Mouse (Mus musculus): ENCODE measurements around the gene Phgr1.

Gene Phgr1

DNA sequence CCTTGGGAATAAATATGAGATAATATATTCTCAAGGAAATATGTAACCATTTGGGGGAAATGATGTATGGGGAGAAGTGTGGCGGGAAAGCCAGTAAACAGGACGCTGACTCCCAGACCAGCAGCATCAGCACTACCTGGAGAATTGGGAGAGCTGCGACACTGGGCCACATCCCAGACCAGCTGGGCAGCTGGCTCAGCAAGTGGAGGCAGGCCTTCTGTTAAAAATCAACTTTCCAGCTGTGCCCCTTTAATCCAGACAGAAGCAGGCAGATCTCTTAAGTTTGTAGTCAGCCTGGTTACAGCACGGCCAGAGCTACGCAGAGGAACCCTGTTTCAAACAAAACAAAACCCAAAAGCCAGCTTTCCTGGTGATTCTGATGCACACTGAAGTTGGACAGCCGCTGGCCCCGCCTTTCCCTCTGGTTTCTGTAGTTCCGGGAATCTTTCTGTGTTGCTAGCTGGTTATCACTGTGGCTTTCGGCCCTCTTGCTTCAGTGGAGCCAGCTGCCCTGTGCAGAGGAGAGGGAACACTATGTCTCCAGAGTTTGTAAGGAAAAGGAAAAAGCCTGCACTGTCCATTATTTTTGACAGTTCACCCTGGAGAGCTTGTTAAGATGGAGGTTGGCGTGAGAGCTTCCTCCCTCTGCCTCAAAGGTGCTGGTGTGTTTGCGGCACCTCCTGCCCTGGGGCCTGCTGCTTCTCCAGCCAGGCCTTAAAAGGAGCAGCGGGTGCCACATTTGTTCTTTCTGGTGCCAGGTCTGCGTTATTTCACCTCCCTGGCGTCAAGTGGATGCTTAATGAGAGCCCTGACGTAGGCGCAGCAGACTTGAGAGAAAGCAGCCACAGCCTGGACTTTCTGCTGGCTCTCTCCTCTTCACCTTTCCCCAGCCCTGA lies 20.4 kb upstream of the Phgr1 start:
- DNase-seq = no peak

DNA sequence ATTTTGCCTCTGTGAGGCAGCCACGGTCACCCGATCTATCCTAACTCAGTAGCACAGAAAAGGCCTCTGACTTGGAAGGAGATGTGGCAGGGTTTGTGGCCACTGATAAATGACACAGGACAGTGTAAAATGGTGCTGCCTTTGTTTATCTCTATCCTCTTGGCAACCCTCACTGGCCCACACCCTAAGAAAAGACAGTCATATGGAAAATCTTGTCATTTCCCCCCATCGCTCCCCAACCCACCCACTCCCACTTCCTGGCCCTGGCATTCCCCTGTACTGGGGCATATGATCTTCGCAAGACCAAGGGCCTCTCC lies 19.8 kb upstream of the Phgr1 start:
- DNase-seq = no peak

DNA sequence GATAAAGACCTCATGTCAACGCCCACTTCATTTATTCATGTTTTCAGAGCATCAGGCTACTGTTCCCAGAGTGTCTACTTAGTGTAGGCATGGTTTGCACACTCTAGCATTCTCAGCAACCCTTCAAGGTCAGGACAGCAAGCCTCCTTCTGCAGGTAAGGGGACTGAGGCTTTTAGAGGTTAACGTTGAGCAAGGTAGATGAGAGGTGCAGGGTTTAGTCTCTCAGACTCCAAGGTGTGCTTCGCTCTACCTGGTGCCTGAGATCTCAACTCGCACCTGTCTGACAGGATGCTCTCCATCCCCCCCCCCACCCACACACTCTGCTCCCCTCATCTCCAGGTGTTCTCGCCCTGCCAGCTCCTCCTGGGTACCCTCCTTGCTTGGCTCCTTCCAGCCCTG lies 18.4 kb upstream of the Phgr1 start:
- peak; percentile 1 for DNase-seq

DNA sequence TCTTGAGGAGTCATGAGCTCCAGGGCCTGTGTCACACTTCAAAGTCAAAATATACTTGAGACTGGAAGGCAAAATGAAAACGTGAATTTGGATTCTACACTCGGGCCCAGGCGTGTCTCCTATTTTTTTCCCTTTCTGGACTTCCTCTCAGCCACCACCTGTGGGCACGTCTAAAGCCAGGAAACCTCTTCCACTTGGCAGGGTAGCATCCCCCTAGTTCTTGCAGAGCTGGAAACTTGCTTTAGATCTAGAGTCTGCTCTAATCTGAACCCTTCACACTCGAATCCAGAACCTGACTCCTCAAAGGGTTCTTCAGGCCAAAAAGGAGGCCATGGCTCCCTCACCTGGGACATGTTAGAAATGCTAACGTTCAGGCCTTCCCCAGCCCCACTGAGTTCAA lies 17.2 kb upstream of the Phgr1 start:
- DNase-seq = peak; percentile 3

DNA sequence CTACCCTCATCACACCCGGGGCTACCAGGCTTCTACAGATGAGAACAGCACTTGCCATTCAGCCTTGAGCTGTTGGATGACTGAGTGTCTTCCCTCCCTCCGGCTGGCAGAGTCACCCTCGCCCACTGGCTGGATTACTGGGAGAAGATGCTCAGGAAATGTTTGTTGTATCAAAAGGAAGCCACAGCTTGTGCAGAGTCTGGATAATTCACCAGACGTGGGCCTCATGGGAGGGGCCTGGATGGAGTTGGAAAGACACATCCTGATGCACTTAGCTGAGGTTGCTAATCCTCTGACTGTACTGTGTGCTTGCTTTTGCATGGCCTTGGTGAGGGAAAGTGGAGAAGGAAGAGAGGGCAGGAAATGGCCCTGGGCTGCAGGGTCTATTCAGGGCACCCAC lies 16.5 kb upstream of the Phgr1 start:
- no peak for DNase-seq

DNA sequence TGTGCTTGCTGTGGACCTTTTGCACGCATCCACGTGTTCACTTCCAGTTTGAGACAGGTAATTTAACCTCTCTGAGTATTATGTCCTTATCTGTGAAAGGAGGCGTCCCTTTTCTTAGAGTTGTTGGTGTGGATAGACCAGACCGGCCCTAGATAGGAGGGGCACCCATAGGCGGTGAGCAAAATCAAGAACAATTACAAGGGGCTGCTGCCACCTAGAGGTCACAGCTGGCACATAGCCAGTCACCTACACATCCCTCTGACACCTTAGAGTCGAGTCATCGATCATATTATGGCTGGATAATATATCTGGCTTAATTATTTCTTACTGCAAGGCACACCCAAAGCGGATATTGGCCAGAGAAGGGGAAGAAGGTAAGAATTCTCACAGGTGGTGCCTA lies 12.7 kb upstream of the Phgr1 start:
- DNase-seq = peak; percentile 44

DNA sequence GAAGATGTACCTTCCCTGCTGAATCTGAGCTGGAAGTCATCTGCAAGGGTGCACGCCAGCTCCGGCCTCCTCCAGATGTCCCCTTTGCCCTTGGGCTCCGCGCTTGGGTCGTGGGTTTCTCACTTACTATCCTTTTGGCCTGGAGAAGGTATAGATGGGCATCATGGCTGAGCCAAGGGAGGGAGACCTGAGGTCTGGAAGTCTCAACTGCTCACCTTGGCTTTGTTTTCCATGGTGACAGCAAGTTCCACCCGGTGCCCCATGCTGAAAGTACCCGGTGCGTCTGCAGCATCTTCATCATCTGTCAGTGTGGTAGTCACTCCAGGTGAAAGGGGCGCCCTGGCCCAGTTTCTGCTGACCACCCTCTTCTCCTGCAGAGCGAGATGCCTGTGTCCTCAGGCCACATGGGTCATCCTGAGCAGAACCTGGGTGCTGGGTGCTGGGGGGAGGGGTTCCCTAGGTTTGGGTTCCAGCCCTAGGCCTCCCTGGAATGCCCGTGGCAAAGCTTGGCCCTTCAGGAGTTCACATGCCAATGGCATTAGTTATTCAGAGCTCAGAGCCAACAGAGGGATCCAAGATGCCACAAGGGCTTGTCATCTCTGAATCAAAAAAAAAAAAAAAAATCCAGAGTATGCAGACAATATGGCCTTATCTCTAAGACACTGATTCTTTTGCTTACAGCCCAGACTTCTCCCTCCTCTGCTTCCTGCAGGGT lies 12.1 kb upstream of the Phgr1 start:
- no peak for DNase-seq

DNA sequence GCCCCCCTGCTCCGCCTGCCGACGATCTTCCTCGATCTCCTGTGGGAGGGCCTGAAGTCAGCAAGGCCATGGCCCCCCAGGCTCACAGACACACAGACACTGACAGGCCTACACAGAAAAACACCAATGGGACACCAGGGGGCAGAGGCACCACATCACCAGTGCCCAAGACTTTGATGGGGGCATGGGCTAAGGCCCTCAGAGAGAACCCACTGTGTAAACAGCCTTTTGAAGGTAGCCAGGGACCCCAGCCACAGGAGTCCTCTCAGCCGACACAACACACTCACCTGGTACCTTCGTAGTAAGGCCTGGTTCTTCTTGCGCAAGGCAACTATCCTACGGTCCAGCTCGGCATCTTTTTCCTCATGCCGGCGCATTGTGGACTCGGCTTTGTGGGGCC lies 11.2 kb upstream of the Phgr1 start:
- DNase-seq = no peak

DNA sequence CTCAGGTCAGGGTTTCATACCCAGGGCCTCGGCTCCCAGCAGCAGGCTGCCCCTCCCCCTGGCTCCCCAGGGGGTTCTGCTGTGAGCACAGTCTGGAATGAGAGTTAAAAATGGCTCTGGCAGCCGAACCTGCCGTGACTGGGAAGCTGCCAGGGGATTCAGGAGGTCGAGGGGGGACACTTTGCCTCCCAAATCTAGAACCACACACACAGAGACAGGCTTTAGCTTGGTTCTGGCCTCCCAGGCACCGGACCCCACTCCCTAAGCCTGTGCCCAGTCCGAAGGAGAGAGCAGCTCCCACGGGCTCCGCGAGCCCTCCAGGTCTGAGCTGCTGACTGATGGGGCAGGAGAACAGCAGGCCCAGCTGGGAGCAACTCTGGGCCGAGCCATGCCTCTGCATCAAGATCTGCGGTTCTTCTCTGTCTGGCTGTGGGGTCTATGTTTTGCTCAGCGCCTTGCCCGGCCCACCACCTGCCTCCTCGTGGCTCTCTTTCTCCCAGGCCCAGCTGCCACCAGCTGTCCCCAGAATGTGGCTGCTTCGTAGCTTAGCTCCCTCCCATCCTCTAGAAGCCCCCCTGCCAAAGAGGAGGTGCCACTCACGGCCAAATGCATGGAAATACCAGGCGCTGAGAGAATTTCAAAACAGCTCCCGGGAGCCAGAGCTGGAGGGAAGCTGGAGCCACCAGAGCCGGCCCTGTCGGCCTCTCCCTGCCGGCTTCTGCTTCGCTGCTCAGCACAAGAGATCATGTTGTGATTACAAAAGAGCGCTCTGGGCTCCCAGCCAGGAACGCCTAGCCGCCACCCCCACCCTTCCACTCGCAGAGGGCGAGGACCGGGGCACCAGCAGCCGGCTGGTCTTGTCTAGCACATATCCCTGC lies 10.4 kb upstream of the Phgr1 start, which contains the start of gene Ccdc9b:
Ccdc9b (minus strand) TSS at position 756 of the 878 bp plus-strand sequence.
- peak; percentile 91 for DNase-seq

DNA sequence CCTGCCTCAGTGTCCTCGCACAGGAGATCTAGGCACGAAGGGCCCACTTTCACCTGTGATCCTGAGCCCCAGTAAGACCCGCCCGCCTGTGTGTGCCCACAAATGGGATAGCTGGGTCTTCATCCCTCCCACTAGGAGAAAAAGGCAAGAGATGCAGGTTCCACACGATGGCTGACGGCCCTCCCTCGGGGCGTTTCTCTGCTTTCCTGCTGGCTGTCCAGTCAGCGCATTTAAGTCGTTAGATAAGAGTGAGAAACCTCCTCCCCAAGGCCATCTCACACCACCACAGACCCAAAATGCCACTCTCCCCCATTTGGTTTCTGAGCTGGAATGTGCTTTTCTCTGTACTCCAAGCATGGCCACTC lies 9.8 kb upstream of the Phgr1 start:
- DNase-seq = no peak

DNA sequence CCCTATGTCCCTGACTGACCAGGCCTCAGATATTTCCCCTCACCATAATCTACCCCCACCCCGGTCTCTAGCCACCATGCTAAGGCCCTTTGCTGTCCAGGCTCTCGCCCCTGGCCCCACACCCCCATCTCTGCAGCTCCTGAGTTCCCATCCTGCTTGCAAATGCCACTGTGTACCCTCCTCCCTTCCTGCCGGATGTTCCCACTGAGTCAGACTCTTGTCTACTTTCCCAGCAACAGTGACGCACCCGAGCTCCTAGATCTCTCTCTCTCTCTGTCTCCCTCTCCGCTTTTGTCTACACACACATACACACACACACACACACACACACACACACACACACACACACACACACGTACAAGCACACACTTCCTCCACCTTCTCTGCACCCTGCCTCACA lies 9.1 kb upstream of the Phgr1 start:
- DNase-seq = no peak

DNA sequence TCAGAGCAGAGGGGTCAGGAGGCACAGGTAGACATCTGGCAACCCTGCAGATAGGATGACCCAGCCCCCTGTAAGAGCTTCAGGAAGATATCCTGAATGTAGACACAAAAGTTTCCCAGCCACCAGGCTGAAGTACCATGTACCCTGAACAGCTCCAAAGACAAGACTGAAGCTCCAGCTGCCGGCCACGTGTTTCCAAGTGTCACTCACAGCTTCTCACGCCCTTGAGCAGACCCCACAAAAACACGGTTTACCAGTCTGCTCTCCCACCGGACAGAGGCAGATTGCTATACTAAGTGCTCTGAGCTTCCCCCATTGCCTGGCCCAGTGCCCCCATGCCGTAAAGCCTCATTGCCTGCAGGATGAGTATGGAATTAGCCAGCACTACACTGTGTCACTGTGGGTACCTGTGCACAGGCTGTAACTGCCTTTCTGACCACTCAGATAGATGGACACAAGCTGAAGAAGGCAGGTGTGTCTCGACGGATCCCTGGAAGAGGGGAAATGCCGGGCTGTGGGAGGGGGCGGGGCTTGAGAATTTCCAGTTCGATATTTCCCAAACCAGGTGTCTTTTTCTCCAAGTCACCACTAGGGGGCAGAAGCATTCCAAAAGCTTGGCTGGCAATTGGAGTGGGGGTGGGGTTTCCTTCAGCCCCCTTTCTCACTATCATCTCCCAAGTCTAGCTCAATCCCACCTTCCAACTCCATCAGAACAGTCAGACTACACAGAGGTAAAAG lies 8.3 kb upstream of the Phgr1 start:
- DNase-seq = peak; percentile 75

DNA sequence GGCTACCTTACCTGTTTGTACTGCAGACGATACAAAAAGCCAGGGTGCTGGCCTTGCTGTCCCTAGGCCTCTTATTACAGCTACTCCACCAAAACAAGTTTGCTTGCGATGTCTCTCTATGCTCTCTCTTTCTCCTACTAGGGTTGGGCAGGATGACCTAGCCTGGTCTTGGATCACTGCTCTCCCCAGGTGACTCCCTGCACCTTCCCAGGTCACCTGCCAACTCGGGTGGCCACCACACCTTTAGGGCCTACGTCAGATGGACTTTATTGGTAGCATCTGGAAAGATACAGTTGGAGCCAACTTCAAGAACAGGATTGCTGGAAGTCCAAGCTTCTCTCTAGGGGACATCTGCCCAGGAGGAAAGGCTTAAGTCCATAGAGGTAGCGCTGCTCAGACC lies 7.7 kb upstream of the Phgr1 start:
- no peak for DNase-seq

DNA sequence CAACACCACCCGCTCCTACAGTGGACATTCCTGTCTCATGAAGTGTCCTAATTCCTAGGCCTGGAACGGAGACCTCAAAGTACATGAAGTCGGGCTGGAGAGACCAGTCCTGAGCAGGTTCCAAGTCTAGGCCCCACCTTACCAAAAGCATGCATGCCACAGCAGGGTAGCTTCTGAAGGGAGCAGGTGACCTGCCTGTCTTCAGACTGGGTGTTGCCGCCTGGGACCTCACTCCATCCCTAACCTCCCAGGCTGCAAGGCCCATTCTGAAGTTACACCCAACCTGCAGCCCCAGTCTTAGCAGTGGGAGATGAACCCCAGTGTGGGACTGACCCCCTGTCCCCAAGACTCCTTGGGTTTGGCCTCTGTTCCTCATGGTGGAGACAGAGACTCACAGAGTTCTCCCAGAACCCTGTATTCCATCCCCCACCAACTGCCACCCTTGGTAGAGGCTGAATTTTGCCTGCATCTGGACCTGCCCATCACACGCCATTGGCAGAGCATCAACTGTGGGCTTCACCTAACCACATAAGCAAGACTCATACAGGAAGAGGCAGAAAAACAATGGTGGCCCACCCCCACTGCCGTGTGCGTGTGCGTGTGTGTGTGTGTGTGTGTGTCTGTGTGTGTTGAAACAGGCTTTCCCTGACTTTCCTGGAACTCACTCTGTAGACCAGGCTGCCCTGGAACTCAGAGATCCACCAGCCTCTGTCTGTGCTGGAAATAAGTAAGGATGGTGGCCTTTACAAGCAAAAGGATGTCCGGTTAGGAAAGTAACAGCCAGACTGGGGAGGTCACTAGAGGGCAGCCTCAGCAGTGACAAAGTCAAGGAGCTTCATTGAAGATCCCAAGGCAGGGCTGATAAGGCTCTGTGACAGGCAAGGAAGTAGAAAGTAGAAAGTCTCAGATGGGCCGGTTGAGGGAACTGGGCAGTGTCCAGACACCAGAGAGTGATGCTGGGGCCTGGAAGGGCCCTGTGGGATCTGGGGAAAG lies 6.2 kb upstream of the Phgr1 start:
- no peak for DNase-seq

DNA sequence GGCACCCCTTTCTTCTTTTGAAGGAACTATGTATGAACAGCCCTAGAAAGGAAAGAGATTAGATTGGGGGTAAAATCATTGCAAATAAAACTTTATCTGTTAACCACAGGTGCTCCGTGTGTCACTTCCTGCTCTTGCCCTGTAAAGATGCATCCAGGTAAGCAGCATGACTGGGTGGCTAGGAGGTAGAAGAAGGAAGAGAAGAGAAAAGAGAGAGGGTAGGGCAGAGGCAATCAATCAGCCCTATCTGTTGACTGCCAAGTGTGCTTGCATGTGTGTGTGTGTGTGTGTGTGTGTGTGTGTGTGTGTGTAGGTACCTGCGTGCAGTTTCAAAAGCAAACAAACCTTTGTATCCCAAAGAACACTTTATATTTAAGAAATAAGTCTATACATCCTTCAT lies 2.0 kb downstream of the Phgr1 start:
- no peak for DNase-seq

DNA sequence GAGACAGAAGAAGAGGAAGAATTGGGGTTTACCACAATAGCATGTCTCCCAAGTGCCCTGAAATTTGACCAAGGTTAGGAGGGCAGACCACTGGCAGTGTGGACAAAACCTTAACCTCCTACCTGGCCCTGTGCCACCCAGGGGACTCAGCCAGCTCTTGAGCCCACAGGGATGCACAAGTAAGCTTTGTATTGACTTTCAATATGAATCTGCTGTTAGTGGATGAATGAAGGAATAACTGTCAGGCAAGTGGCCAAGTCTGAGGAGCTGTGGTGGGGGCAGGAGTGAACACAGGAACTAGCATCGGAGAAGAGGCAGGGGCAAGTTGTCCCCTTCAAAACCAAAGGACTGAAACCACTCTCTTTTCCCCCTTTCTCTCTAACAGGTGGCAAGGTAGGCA lies 2.8 kb downstream of the Phgr1 start:
- no peak for DNase-seq

DNA sequence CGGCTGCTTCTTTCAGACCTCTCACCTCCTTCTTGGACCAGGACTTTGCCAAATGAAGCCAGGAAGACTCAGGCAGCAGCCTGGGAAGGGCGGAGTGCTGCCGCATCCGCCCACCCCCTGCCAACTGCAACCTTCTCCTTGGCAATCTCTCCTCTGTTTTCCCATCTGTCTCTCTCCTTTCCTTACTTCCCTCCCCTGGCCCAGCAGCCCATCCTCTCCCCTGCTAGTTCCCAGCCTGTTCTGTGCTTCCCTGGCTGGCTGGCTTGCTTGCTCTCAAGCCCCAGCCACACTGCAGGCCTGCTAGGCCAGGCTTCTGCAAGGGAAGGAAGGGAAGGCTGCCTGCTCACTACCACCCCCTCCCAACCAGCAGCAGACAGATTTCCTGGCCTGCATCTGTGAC lies 3.3 kb downstream of the Phgr1 start:
- peak; percentile 70 for DNase-seq

DNA sequence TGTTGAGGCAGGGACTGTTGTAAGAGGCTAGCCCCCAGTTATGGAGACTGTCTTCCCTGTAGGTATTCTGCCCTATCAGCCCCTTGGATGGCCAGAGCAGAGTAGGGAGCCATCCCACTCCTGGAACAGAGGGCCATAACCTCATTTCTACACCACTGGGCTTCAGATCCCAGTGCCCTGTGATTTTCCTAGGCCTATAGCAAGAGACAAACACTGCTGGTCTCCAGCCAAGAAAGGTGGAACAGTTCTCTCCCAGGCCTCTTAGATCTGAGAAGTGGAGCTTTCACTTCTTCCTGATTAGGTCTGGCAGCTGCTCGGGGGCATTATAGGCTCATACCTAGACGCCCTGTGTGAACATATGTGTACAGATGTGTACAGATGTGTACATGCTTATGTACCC lies 3.7 kb downstream of the Phgr1 start:
- no peak for DNase-seq

DNA sequence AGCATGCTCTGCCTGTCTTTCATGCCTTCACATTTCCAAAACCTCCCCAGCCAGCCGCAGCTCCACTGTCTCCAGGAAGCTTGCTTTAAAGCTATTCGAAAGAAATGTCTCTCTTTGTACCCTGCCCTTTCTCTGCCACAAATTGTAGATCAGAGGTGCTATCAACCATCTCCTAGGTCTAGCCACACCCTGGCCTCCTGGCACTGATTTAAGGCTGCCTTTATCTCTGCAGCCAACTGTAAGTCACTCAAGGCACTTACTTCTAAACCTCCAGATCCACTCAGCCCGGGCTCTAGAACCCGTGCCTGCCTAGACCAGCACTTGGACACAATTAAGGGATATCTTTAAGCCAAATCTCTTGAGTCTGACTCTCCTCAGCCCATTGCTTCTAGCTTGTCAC lies 5.8 kb downstream of the Phgr1 start:
- DNase-seq = no peak

DNA sequence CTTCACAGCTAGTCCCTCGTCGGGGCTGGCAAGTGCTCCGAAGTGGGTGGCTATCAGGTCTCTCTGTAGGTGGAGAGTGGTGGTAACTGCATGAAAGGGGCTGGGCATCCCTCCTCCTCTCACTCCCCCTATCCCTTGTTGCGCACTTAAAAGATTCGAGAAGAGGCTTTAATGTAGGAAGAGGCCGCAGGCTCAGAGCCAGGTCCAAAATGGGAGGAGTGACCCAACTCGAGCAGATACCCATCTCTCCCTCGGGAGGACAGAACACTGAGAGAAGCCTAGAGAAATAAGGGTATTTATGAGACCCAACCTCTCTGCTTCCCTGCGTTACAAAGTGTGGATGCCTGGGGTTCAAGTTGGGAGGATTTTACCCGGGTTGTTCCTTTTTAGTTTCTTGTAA lies 6.5 kb downstream of the Phgr1 start:
- DNase-seq = no peak

All from cerebellum, adult 8-10 months (tissue).